Mouse (Mus musculus): ENCODE measurements around the gene Tmem52b.
"Not testable (repeated sequence)": the region's sequence is repeated elsewhere in the genome, so short reads cannot be mapped to it uniquely, and the experiment has no call there.

Gene Tmem52b

GRCm38 (mm10) chr6:129512367-129512766 is at the start of gene Tmem52b:
Gene Tmem52b (plus strand): TSS chr6:129512555.
- DNase-seq, result no peak

GRCm38 (mm10) chr6:129471386-129471785 is 41.0 kb upstream of the Tmem52b start:
- DNase-seq, result no peak

GRCm38 (mm10) chr6:129472627-129473026 is 39.7 kb upstream of the Tmem52b start:
- DNase-seq, result no peak

GRCm38 (mm10) chr6:129476404-129477126 is 35.8 kb upstream of the Tmem52b start:
- DNase-seq, result no peak

- DNase-seq, result no peak
These were observed 32.0 kb upstream of the Tmem52b start for GRCm38 (mm10) chr6:129480089-129480958.

GRCm38 (mm10) chr6:129494924-129495323 is 17.4 kb upstream of the Tmem52b start:
- DNase-seq, result no peak

- no peak for DNase-seq
These were observed 14.8 kb upstream of the Tmem52b start for GRCm38 (mm10) chr6:129497345-129498218.

GRCm38 (mm10) chr6:129499516-129499915 is 12.8 kb upstream of the Tmem52b start:
- not testable (repeated sequence) for DNase-seq

GRCm38 (mm10) chr6:129503471-129503870 is 8.9 kb upstream of the Tmem52b start:
- no peak for DNase-seq

- DNase-seq, result no peak
These were observed 5.3 kb upstream of the Tmem52b start, which contains the start of gene Olr1 for GRCm38 (mm10) chr6:129507024-129507423. Gene Olr1 (minus strand): TSS chr6:129507165.

- no peak for DNase-seq
These were observed 2.0 kb upstream of the Tmem52b start for GRCm38 (mm10) chr6:129510120-129510911.

- DNase-seq, result no peak
These were observed 513 bp downstream of the Tmem52b start for GRCm38 (mm10) chr6:129512868-129513267.

- DNase-seq, result no peak
These were observed 1.1 kb downstream of the Tmem52b start for GRCm38 (mm10) chr6:129513409-129513808.

- no peak for DNase-seq
These were observed 2.0 kb downstream of the Tmem52b start for GRCm38 (mm10) chr6:129514376-129514775.

GRCm38 (mm10) chr6:129515068-129515467 is 2.7 kb downstream of the Tmem52b start:
- no peak for DNase-seq

- no peak for DNase-seq
These were observed 4.0 kb downstream of the Tmem52b start for GRCm38 (mm10) chr6:129516388-129516787.

- peak; percentile 54 for DNase-seq
These were observed 5.5 kb downstream of the Tmem52b start for GRCm38 (mm10) chr6:129517752-129518408.

GRCm38 (mm10) chr6:129526069-129526468 is 13.7 kb downstream of the Tmem52b start:
- DNase-seq, result no peak

- DNase-seq, result no peak
These were observed 15.1 kb downstream of the Tmem52b start for GRCm38 (mm10) chr6:129527416-129527815.

GRCm38 (mm10) chr6:129529605-129530004 is 17.2 kb downstream of the Tmem52b start:
- no peak for DNase-seq

- DNase-seq, result no peak
These were observed 17.9 kb downstream of the Tmem52b start for GRCm38 (mm10) chr6:129530261-129530660.
